In genomic region chr11:49485973-49486372, GRCm38 (mm10) we compare ENCODE assay signal across 24 mouse cellular contexts. TPM values are rescaled to one million over a fixed set of nuclear protein-coding genes. Genes with fewer than 3 reads are reported as not detected.
DNase-seq lines count a peak whose midpoint lies in the region; ATAC-seq lines count a peak whose summit lies in the region.
"Had no signal": no experiment of that assay in that cellular context is flagged by ENCODE, and none has a peak within 500 bp of the region (broad histone marks: within the 10 kb centered on the region; RNA-seq: fewer than 3 reads in every experiment).

No protein-coding gene starts in this region.

- no peaks in the 10 kb centered on the region for H3K9me3 ChIP-seq in kidney, embryonic 14.5 days (ENCODE audit: control insufficient read depth, low read length)
- H3K9me3 ChIP-seq: embryonic facial prominence, embryonic 10.5 days; forebrain, embryonic 13.5 days; heart, embryonic 13.5 days; hindbrain, embryonic 12.5 days had no signal

- no peak overlapping the region for H3K4me2 ChIP-seq in kidney, embryonic 14.5 days (replicated peaks; ENCODE audit: low read depth, low read length)
- H3K4me2 ChIP-seq: forebrain, embryonic 13.5 days; heart, embryonic 13.5 days; hindbrain, embryonic 12.5 days had no signal

- H3K4me1 ChIP-seq in kidney, embryonic 14.5 days (ENCODE audit: control insufficient read depth, insufficient read depth, low read length), result no peaks in the 10 kb centered on the region
- H3K4me1 ChIP-seq: embryonic facial prominence, embryonic 10.5 days; forebrain, embryonic 13.5 days; heart, embryonic 13.5 days; hindbrain, embryonic 12.5 days had no signal

- no peak overlapping the region for H3K4me3 ChIP-seq in kidney, embryonic 14.5 days (ENCODE audit: low read length)
- H3K4me3 ChIP-seq: embryonic facial prominence, embryonic 10.5 days; forebrain, embryonic 13.5 days; heart, embryonic 13.5 days; hindbrain, embryonic 12.5 days had no signal

- H3K27me3 ChIP-seq in kidney, embryonic 14.5 days (ENCODE audit: control insufficient read depth, insufficient read depth, low read length), result no peaks in the 10 kb centered on the region
- H3K27me3 ChIP-seq: forebrain, embryonic 13.5 days; heart, embryonic 13.5 days; hindbrain, embryonic 12.5 days; Patski had no signal

- 11% methylated on average over 4 of the region's 4 CpGs for WGBS in kidney, embryonic 14.5 days

- no peaks in the 10 kb centered on the region for H3K36me3 ChIP-seq in kidney, embryonic 14.5 days (ENCODE audit: control insufficient read depth, insufficient read depth, low read length)
- H3K36me3 ChIP-seq: embryonic facial prominence, embryonic 10.5 days; heart, embryonic 13.5 days; hindbrain, embryonic 12.5 days had no signal

- H3K9ac ChIP-seq in kidney, embryonic 14.5 days (ENCODE audit: low read depth, low read length), result no peak overlapping the region
- H3K9ac ChIP-seq: forebrain, embryonic 13.5 days; forebrain, postnatal 0 days; heart, embryonic 13.5 days; hindbrain, embryonic 12.5 days had no signal

- ATAC-seq in kidney, embryonic 14.5 days (ENCODE audit: low FRiP score, low TSS enrichment), result peak; percentile 94
- ATAC-seq: forebrain, embryonic 13.5 days; forebrain, postnatal 0 days; hindbrain, postnatal 0 days; Patski had no signal

- no peak for DNase-seq in kidney, postnatal 25 days
- DNase-seq in kidney, postnatal 10 days, result peak; percentile 6
- DNase-seq in kidney, postnatal 4 days, result no peak
- peak; percentile 8 for DNase-seq in embryo, embryonic 10.5 days (ENCODE audit: low spot score)
- DNase-seq in layer of hippocampus, adult 18-20 months (ENCODE audit: low spot score in 2 of 2), result no peak
- DNase-seq: adrenal gland, adult 2 months; adrenal gland, postnatal 25 days; cerebellum, adult 2 months; cerebellum, postnatal 10 days; forebrain, postnatal 0 days; gastrocnemius, postnatal 14 days; heart, postnatal 36 days had no signal

- no peak overlapping the region for H3K27ac ChIP-seq in kidney, embryonic 14.5 days (ENCODE audit: low read depth, low read length)
- H3K27ac ChIP-seq: embryonic facial prominence, embryonic 10.5 days; forebrain, embryonic 13.5 days; heart, embryonic 13.5 days; hindbrain, embryonic 12.5 days; hindbrain, postnatal 0 days had no signal

RNA-seq across cellular contexts. Expression of gene Olfr1385, which starts 2.9 kb away (rescaled TPM):
- polyA plus RNA-seq in kidney, embryonic 14.5 days (2014; fragmentation: Nextera tagmentation; extraction: Ambion mirVana), result not detected in 2 replicates
- total RNA-seq in layer of hippocampus, adult 18-20 months (2021), result not detected
- total RNA-seq: adrenal gland, adult 2 months; adrenal gland, postnatal 25 days; CH12.LX; gastrocnemius, adult 18-20 months; gastrocnemius, postnatal 14 days; heart, postnatal 36 days; hindbrain, postnatal 0 days had no signal
- polyA plus RNA-seq: adrenal gland, adult 2 months; cerebellum, adult 2 months; embryonic facial prominence, embryonic 10.5 days; embryonic facial prominence, embryonic 14.5 days; forebrain, embryonic 13.5 days; forebrain, postnatal 0 days; gonadal fat pad, adult 2 months; heart, embryonic 13.5 days; heart, postnatal 0 days; hindbrain, embryonic 12.5 days; hindbrain, postnatal 0 days; Patski had no signal

RNA-seq across cellular contexts. Expression of gene Olfr1384, which starts 20.6 kb away (rescaled TPM):
- not detected in 2 replicates for polyA plus RNA-seq in kidney, embryonic 14.5 days (2014; fragmentation: Nextera tagmentation; extraction: Ambion mirVana)
- not detected for total RNA-seq in layer of hippocampus, adult 18-20 months (2021)
- total RNA-seq: adrenal gland, postnatal 25 days; CH12.LX; forebrain, postnatal 0 days; gastrocnemius, adult 18-20 months; gastrocnemius, postnatal 14 days; hindbrain, postnatal 0 days had no signal
- polyA plus RNA-seq: adrenal gland, adult 2 months; cerebellum, adult 2 months; embryonic facial prominence, embryonic 10.5 days; forebrain, embryonic 13.5 days; forebrain, postnatal 0 days; gonadal fat pad, adult 2 months; heart, embryonic 13.5 days; heart, postnatal 0 days; hindbrain, embryonic 12.5 days; hindbrain, postnatal 0 days had no signal

RNA-seq across cellular contexts. Expression of gene Olfr1386, which starts 21.1 kb away (rescaled TPM):
- polyA plus RNA-seq in kidney, embryonic 14.5 days (2014; fragmentation: Nextera tagmentation; extraction: Ambion mirVana), result not detected in 2 replicates
- total RNA-seq in layer of hippocampus, adult 18-20 months (2021), result not detected
- total RNA-seq: adrenal gland, adult 2 months; adrenal gland, postnatal 25 days; CH12.LX; forebrain, postnatal 0 days; gastrocnemius, adult 18-20 months; gastrocnemius, postnatal 14 days; heart, postnatal 36 days; hindbrain, postnatal 0 days had no signal
- polyA plus RNA-seq: adrenal gland, adult 2 months; cerebellum, adult 2 months; embryonic facial prominence, embryonic 10.5 days; forebrain, embryonic 13.5 days; forebrain, postnatal 0 days; gonadal fat pad, adult 2 months; heart, embryonic 13.5 days; heart, postnatal 0 days; hindbrain, embryonic 12.5 days; hindbrain, postnatal 0 days; Patski had no signal

RNA-seq across cellular contexts. Expression of gene Olfr1387, which starts 30.8 kb away (rescaled TPM):
- not detected in 2 replicates for polyA plus RNA-seq in kidney, embryonic 14.5 days (2014; fragmentation: Nextera tagmentation; extraction: Ambion mirVana)
- not detected for total RNA-seq in layer of hippocampus, adult 18-20 months (2021)
- total RNA-seq: adrenal gland, adult 2 months; adrenal gland, postnatal 25 days; CH12.LX; forebrain, postnatal 0 days; gastrocnemius, adult 18-20 months; gastrocnemius, postnatal 14 days; hindbrain, postnatal 0 days had no signal
- polyA plus RNA-seq: adrenal gland, adult 2 months; cerebellum, adult 2 months; embryonic facial prominence, embryonic 10.5 days; embryonic facial prominence, embryonic 14.5 days; forebrain, embryonic 13.5 days; forebrain, postnatal 0 days; gonadal fat pad, adult 2 months; heart, embryonic 13.5 days; heart, postnatal 0 days; hindbrain, embryonic 12.5 days; hindbrain, postnatal 0 days; Patski had no signal

RNA-seq across cellular contexts. Expression of gene Olfr1383, which starts 33.5 kb away (rescaled TPM):
- not detected in 2 replicates for polyA plus RNA-seq in kidney, embryonic 14.5 days (2014; fragmentation: Nextera tagmentation; extraction: Ambion mirVana)
- total RNA-seq in layer of hippocampus, adult 18-20 months (2021), result under 1 TPM in 1 of 2 experiments, not detected in 1; 0.35 TPM
- total RNA-seq: adrenal gland, adult 2 months; adrenal gland, postnatal 25 days; CH12.LX; forebrain, postnatal 0 days; gastrocnemius, postnatal 14 days; hindbrain, postnatal 0 days had no signal
- polyA plus RNA-seq: adrenal gland, adult 2 months; cerebellum, adult 2 months; embryonic facial prominence, embryonic 10.5 days; embryonic facial prominence, embryonic 14.5 days; forebrain, embryonic 13.5 days; forebrain, postnatal 0 days; gonadal fat pad, adult 2 months; heart, embryonic 13.5 days; heart, postnatal 0 days; hindbrain, embryonic 12.5 days; hindbrain, postnatal 0 days had no signal

Comparison
In these comparisons a context has a peak if more than half of its experiments do, and no peak if none do; other contexts are left out.
1. DNase-seq: peak in kidney, postnatal 10 days (single experiment) and embryo, embryonic 10.5 days (single experiment); none in kidney, postnatal 25 days (0 of 2), kidney, postnatal 4 days (0 of 2) and layer of hippocampus, adult 18-20 months (0 of 2).